Mouse (Mus musculus) telencephalon, adult 2 months (tissue): Measurements from ENCODE around the gene Gm37240.
A peak's percentile ranks its signal among the peaks of the same experiment; 100 is the strongest.

Source experiments
- DNase-seq: peaks from one replicate; pipeline ENCODE4 v3.0.0-alpha.2; 2011; ENCODE audit warnings: low read depth, low spot score

Gene Gm37240

DNA sequence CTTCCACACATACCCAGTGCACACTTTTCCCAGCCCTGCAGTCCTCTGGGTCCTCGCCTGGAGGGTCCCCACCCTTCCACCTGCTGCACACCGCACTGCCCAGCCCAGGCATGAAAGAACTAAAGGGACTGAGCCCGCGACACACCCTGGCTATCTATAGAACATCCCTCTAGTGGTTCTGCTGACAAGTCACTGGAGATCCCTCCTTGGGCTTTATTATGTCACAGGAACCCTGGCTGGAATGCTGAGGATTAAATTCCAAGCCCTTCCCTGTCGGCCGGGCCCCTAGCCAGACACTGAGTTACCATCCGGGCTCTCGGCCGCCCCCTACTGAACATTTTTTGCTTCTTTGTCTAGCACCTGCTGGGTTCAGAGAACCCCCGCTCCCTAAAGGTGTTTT lies 612.2 kb downstream of the Gm37240 start:
- DNase-seq = no peak

DNA sequence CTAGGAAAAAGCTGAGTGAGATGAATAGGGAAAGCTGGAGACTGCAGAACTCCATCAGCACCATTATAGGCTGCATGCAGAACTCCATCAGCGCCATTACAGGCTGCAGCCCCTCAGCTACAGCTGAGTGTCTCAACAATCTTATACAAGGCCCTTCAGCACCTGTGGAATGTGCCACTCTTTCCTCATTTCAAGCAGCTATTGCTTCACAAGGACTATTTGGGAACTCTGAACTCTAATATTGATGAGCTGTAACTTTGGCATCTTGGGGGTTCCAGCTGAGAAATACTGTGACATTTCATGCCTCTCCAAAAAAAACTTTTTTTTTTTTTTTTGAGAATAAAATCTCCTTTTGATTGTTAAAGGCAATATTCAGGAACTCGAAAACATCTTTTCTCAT lies 615.8 kb downstream of the Gm37240 start:
- no peak for DNase-seq

DNA sequence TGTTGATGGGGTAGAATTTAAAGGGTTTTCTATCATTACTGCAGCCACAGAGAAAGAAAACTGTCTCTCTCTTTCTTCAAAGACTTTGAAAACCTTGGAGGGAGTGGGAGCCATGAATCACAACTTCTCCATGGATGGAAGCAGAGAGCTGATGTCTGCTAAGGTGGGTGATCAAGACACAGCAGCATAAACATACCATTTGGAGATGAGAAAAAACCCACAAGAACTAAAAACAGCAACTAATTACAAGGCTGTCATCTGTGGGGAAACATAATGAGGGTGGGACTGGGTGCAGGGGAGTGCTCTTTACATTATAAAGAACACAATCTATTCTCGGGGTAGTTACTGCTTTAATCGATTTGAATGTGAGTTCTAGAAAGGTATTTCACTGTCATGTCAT lies 622.4 kb downstream of the Gm37240 start:
- DNase-seq = peak; percentile 76

DNA sequence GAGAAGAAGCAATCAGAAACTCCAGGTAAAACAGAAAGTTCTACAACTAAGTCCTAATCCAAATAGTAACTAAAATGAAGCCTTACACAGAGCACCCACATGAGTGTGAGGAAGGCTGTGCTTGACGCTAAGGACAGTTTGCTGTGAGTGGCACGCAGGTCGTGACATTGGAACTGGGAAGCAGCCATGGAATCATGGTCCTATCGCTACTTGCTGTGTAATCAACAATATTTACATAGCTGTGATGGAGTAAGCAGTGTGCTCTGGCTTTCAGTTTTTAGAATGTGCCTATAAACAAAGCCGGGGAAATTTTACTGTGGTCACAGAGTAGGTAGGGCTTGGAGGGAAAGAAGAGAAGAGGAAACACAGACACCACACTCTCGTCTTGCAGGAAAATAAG lies 622.8 kb downstream of the Gm37240 start:
- no peak for DNase-seq

DNA sequence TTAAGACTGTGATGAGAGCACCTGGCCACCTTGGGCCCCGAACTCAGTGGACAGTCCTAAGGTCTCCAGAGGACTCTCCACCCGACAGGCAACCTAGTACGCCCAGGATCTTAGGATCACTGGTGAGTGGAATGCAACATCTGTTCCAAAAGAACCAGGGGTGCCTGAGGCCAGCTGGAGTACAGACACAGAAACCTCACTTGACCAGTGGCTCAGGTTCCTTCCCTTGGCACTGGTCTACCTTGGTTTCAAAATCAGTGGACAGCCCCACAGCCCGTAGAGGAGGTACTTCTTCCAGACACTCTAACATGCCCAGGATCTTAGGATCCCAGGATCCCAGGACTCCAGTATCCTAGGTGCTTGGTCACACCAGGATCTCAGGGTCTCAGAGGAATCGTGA lies 632.8 kb downstream of the Gm37240 start:
- no peak for DNase-seq

DNA sequence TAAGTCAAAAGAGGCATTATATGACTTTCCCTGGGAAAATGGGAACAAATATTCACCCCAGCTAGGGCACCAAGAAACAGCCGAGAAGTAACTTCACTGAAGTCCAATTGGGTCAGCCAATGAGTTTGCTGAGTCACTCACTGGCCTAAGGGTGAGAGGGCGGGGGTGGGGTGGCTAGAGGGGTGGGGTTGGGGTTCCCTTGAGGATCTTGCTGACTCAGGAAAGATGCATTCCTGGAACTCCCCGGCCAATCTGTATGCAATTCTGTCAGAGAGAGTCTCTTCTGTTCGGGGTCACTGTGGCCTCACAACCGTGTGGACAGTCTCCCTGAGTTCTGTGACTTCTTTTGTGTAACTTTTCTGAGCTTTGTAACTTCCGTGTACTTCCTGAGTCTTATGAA lies 635.7 kb downstream of the Gm37240 start:
- DNase-seq = no peak

DNA sequence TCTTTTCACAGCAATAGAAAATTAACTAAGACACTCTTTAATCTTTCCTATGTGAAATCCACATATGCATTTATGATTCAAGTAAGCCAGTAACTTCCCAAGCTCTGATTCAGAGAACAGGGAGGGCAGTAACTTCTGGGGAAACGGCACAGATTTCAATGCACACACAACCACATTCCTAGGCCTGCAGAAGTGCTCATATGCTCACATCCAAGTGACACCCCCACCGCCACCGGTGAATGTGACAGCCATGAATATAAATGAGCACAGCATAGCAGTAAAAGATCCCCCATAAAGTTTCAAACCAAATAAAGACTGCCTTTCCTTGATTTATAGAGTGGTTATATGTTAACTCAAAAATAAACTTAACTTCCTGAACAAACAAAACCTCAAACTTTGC lies 641.2 kb downstream of the Gm37240 start:
- no peak for DNase-seq

DNA sequence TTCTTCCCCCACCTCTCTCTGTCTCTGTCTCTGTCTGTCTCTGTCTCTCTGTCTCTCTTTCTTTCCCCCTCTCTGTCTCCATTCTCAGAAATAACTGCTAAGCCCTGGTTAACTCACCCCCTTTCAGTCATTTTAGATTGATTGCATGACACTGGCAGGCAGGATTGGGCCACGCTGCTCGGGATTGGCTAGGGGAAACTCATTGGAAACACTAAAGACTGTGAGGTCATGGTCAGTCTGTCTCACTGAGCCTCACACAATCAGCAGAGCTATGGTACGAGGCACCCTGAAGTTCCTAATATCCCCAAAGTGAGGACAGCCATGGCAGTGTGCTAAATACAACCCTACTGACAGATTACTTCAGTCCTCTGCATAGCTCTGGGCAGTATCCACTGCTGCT lies 650.8 kb downstream of the Gm37240 start:
- DNase-seq = no peak

DNA sequence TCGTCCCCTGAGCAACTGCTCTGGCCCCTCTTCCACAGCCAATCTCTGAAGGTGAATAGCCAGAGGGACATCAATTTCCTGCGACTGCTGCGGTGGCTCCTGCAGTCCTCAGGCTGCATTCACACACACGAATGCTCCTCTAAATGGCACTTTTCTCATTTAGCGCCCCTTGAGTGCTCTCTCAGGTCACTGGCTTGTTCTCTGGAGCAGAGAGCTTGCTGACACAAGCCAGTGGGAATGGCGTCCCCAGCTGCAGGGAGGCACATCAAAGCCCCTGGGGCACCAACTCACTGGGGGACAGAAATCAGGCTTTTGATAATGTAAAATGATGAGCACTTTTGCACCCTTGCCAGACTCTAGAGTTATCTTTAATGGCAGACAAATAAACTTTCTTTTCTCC lies 654.5 kb downstream of the Gm37240 start:
- no peak for DNase-seq

DNA sequence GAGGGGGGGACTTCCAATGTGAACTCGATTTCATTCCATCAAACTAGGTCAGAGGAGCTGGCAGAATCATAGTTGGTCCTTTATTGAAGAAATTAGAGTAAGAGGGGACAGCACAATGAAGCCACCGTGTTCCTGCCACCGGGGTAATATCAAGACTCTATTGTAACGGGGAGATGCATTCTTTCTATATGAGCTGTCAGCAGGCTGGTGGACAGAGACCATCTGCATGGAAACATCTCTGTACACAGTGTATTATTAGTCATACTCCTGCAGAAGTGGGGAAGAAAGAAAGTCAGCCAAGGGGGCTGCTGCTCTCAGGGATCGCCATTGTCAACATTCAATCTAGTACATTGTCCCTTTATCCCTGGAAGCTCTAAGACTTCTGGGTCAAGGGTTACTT lies 665.3 kb downstream of the Gm37240 start:
- DNase-seq = no peak

DNA sequence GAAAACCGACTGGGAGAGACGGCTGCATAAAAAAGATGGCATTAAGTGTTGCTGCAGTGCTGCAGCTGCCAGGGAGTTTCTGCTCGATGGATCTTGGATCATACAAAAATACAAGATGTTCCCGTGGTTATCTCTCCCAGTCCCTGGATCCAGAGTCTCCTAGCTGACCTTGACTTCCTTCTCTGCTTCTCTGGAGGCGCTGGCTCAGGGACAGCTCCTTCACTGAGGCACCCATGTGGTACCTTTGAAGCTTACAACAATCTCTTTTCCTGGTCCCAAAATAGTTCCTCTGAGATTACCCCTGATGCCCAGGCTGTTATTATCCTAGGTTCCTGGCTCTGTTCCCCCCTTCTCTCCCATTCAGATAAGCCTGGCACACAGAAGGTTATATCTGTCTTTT lies 672.4 kb downstream of the Gm37240 start:
- DNase-seq = no peak

DNA sequence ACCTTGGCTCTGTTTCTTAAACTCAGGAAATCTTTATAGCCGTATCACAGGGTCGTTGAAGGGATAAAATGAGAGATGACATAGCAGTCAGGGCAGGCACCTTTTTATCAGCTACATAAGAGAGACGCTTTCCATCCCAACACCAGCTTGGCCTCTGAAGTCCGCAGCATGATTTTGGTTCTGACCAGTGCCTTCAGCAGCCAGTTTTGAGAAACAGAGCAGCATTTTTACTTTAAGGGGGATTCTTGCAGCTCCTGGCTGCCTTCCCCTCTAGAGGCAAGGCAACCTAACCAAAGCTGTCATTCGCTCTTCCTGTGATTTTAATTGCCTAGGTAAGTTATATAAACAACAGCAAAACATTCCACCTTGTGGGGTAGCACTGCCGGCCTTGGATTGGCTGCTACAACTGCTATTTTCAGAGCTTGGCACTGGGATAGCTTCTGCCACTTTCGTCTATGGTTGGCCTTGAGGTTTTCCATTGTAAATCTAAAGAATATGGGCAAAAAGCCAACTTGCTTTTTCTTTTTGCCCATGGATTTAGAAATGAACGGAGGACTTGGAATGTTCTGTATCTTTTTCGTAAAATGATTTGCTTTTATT lies 674.5 kb downstream of the Gm37240 start:
- no peak for DNase-seq

DNA sequence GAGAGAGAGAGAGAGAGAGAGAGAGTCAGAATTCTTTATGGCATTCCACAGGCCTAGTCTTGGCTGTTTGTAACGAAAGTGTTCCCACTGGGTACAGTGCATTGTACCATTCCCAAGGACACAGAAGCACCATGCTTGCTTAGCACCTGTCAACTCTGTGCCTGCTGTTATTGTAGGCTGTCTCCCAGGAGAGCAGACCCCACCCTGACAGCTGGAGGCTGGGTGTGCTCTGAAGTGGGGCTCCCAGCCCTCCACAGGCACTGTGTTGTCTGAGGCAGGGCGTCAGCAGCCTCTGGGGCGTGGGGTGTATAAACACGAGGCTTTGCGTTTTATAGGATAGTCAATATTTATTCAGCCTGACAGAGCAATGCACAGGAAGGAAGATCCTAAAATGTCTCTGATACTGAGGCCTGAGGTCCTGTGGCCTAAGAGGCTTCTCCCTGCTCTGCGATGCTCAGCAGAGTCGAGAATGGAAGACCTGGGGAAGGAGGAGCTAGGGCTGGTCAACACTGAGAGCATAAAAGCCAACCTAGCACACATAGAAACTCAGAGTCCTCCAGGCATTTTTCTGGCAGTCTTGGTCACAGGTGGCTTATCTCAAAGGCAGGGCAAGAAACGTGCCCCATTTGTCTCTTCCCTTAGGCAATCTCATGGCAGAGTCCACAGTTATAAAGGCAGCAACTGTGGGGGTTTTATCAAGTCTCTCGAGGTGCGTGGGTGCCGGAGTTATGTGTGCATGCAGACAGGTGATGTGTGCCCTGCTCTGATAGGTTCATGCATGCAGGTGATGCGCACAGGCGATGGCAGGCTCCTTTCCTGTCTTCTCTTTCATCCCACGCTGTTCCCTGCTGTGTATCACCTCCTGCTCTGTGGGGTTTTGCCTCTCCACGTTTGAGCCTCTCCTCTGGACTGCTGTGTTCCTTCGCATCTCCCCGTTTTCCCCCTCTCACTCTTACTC lies 677.2 kb downstream of the Gm37240 start:
- DNase-seq = no peak

DNA sequence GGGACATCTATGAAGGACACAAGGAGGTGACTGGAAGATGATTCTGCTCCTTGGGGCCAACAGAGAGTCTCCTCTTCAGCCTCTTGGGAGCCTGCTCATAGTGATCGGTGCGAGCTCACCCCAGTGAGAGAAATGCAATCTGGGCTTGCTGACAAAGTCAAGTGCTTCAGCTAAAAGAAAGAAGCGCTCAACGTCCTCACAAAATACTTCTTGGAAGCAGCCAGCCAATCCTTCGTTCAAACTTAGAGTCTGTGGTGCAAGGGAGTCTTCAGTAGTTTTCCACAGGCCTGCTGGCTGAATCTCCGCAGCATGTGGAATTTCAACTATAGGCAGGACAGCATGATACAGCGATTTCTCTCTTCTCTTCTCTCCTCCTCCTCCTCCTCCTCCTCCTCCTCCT lies 680.8 kb downstream of the Gm37240 start:
- peak; percentile 84 for DNase-seq

DNA sequence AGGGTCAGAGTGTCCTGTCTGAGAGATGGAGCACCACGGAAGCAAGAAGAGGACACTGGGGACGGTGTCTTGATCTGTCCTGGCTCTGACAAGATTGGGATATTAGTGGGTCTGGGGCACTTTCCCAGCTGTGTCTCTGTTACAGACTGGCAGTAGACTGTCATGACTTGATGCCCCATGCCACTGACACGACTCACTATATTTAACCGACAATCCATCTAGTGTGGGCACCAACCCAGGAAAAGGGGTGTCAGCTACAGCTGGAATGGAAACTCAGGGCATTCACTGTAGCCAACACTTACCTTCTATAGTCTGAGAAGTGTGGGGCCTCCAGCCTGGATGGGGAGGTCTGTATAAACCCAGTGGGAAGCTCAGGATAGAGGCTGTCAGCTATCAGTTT lies 681.4 kb downstream of the Gm37240 start:
- no peak for DNase-seq

DNA sequence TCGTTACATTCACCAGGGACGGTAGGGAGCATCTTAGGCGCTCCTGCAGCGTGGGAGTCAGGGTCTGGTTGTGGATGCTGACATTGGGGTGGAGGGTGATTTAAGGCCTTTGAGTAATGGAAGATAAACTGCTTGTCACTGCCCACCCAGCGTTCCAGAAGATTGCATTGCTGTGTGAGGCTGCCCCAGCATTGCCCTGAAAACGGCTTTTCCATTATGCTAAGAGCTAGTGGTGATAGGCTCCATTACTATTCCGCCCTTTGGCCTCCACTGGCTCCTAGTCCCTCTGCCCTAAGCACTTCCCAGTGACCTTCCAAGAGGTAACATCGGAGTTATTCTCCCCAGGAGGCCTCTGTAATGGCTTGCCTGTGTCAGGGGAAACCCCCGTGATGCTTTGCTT lies 683.7 kb downstream of the Gm37240 start:
- DNase-seq = no peak

DNA sequence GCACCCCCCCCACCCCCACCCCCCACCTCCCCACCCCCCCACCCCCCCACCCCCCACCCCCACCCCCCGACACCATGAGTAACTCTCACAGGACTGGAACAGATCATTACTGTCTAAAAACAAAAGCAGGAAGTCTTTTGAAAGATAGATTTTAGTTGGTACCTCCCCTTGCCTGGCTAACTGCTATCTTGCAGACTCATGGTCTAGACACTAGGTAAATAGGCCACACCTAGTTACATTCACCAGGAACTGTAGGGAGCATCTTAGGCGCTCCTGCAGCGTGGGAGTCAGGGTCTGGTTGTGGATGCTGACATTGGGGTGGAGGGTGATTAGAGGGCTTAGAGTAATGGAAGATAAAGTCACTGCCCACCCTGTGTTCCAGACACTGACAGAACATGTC lies 684.6 kb downstream of the Gm37240 start:
- DNase-seq = no peak

DNA sequence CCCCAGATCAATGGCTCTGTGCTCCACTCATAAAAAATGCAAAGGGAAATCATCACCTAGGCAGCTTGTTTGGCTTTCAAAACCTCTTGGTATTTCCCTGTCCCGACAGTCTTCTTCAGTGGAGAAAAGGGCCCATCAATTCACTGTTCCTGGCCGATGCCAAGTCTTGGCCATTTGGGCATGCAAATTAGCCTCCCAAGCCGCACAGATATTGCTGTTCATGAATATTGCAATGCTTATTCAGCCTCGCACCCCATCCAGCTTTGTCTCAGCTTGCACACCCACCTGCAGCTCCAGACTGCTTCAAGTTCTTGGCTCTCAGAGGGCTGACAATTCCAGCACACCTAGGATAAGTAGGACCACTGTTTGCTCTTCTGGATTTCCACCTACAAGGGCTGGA lies 685.5 kb downstream of the Gm37240 start:
- DNase-seq = no peak

DNA sequence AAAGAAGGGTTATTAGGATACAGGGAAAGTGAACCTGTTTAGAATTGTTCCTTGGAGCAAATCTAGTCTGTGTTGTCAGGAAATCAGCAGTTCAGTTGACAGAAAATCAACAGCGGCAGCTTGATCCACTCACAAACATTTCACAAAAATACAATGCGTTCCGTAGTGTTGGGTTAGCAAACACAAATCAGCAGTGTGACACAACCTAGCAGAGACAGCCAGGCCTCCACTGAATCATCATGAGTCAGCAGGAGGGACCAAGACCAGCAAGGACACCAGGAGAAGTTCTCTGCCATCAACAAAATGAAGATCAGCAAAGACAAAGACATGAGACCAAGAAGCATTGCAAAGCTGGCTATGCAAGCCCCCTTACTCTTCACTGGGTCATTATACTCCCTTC lies 688.8 kb downstream of the Gm37240 start:
- no peak for DNase-seq

DNA sequence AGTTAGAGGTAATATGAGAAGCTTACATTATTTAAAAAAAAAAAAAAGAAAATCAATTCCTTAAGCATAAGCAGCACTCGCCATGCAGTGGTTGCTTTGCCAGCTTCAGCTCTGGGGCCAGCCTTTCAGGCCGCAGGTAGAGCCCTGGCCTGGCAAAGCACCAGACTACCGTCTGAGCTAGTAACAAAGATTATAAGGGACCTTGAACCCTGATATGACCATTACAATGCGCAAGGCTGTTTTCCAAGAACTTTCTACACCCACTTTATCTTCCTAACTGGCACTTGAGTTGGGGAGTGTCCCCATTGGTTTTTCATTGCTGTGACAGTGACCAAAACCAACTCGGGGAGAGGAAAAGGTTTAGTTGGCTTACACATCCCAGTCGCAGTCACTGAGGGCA lies 690.2 kb downstream of the Gm37240 start:
- DNase-seq = no peak

DNA sequence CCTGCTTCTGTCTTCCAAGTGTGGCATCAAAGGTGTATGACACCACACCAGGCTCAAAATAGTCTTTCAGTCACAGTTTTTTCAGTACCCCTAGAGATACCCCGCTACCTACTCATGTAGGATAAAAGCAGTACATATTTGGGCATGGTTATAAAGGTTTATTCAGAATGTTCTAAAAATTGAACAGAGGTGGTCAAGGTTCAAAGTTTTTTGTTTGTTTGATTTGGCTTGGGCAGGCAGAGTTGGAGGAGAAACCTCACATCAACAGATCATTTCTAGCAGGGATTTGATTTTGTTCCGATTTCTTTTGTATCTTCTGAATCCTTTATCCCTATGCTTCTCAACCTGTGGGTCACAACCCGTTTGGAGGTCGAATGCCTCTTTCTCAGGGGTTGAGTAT lies 690.7 kb downstream of the Gm37240 start:
- DNase-seq = no peak

DNA sequence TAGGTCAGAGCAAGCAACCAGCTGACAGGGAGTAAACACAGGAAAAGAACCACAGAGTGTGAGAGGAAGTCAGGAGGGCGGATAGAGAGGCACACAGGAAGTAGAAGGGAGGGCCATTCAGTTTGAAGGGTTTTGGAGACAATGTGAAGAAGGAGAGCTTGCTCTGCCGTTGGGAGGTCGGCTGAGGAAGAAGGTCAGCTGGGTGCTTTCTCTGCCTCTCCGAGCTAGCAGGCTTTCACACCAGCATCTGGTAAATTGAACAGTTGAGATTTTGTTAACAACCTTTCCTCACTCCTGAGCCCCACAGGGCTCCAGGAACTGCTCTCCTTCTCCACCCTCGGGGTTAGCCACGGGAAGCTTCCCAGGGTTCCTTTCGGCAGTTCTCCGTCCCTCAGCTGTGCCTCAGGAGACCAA lies 692.2 kb downstream of the Gm37240 start:
- no peak for DNase-seq

DNA sequence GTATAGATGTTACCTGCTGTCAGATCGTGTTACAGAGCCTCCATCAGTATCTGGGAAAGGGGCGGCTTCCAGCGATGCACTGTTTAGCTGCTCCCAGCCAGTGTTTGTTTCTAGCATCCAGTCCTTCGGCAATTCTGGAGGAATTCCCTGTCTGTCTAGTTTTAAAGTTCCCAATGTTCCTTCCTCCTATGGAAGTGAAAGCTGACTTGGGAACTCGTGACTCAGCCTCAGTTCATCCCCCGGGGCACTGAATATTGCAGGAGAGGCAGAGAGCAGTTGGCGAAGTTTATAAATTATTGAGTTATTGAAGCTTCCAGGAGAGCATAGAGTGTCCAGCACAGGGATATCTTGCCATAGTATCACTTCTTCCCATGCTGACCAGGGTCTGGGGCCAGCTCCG lies 697.5 kb downstream of the Gm37240 start:
- DNase-seq = no peak
